Mouse (Mus musculus) c-Kit-positive CD71-negative TER-119-negative erythroid progenitor cells, embryonic 14.5 days (primary cell): Measurements from ENCODE around the gene 4921511M17Rik.
"Not testable (repeated sequence)": the region's sequence is repeated elsewhere in the genome, so short reads cannot be mapped to it uniquely, and the experiment has no call there.

Source experiments
- DNase-seq: peaks from one replicate; pipeline ENCODE4 v3.0.0-alpha.2; 2013; ENCODE audit warnings: low read depth

4921511M17Rik gene

DNA sequence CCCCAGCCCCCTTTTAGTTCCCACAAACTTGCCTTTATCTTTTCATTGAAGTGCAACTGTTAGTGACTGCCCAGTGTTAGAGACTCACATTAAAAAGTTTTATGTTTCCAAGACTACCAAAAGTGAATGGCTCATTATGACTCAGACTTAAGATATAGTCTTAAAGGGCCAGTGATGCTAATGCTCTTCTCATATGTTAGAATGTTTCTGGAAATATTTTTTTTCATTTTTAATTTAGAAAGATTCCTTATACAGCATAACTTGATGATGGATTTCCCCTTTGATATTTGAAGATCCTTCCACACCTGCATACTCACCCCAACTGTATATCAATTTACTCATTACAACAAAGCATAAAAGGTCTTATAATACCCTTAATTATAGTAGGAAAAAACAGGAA, at the start of gene 4921511M17Rik:
Gene 4921511M17Rik, minus strand, starts transcription at position 101 of the 400 bp plus-strand sequence.
- not testable (repeated sequence) for DNase-seq

DNA sequence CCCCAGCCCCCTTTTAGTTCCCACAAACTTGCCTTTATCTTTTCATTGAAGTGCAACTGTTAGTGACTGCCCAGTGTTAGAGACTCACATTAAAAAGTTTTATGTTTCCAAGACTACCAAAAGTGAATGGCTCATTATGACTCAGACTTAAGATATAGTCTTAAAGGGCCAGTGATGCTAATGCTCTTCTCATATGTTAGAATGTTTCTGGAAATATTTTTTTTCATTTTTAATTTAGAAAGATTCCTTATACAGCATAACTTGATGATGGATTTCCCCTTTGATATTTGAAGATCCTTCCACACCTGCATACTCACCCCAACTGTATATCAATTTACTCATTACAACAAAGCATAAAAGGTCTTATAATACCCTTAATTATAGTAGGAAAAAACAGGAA, 21.3 kb upstream of the 4921511M17Rik start, which contains the start of gene Gm10057:
Gene Gm10057, minus strand, starts transcription at position 101 of the 400 bp plus-strand sequence.
- not testable (repeated sequence) for DNase-seq

DNA sequence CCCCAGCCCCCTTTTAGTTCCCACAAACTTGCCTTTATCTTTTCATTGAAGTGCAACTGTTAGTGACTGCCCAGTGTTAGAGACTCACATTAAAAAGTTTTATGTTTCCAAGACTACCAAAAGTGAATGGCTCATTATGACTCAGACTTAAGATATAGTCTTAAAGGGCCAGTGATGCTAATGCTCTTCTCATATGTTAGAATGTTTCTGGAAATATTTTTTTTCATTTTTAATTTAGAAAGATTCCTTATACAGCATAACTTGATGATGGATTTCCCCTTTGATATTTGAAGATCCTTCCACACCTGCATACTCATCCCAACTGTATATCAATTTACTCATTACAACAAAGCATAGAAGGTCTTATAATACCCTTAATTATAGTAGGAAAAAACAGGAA, 21.1 kb downstream of the 4921511M17Rik start, which contains the start of gene Samt1:
Gene Samt1, minus strand, starts transcription at position 101 of the 400 bp plus-strand sequence.
- DNase-seq = not testable (repeated sequence)

- DNase-seq = not testable (repeated sequence)
These were observed 56.7 kb downstream of the 4921511M17Rik start for GRCm38 (mm10) chrX:153976914-153977313.

DNA sequence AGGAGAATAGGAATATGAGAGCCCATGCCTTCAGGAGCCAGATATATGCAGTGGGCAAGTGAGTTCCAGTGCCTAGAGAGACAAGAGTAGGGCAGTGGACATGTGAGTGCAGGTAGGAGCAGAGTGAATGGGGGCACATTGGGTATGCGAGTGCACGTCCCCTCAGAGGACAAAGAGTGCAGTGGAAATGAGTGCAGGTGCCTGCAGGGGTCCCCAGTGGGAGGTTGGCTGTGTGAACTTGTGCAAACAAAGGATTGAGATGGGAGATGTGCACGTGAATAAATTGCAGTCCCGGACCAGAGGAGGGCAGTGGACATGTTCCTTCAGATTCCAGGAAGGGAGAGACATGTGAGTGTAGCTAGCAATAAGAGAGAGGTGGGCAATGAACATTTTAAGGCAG, 57.2 kb downstream of the 4921511M17Rik start:
- not testable (repeated sequence) for DNase-seq

DNA sequence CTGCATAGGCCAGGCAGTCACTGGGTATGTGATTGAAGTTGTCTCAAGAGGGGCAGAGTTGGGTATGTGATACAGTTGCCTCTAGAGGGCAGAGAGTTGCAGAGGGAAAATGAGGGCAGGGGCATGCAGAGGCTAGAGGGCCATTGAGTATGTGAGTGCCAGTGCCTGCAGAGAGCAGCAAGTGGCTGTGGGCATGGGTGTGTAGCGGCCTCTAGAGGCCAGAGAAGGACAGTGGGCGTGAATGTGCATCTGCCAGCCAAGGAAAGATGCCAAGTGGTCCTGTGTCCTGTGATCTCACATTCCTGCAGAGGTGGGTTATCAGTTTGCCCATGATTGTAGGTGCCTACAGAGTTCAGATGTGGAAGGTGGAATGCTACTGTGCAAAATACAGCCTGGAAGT, 59.2 kb downstream of the 4921511M17Rik start:
- no peak for DNase-seq
